Mouse (Mus musculus) ovary, postnatal 10 days (tissue): ENCODE data around the gene Gm20388.

Experiments used
- DNase-seq: peaks from one replicate; pipeline ENCODE4 v3.0.0; 2022; ENCODE audit warnings: low spot score

Gm20388 gene

DNA sequence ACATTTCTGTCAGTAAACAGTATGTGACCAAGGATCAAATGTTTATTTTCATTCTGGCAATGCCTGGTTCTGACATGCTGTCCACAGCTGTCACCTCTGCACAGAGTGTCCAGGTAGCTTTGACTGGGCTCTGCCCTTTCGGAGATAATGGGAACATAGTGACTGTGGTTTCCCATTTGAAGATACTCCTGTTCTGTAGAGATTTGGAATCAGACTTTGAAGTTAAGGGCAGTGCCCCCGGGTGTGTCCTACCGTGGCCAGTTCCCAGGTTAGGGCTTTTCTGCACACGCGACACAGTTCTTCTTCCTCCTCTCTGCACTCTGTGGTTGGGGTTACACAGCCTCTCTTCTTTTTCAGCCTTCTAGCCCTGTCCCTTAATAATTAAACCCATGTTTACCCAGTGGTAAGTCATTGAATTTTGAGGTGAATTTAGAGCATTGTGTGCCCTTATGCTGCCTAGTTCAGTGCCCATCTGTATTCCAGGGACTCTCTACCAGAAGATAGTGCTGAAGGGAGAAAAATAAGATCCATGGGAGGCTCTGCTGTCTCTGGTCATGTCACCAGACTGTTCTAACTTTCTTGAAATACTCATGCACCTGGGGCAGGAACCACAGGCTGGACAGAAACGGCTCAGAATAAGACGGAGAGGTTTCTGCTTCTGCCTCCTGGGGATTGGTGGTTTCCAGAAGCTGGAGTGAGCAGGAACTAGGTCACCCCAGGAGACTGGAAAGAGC is 4368.5 kb downstream of the Gm20388 start:
- no peak for DNase-seq

GRCm38 (mm10) chr8:124279690-124279985 is 4369.0 kb downstream of the Gm20388 start:
- no peak for DNase-seq

- DNase-seq: no peak
Measured at GRCm38 (mm10) chr8:124281700-124282541, 4371.3 kb downstream of the Gm20388 start.

DNA sequence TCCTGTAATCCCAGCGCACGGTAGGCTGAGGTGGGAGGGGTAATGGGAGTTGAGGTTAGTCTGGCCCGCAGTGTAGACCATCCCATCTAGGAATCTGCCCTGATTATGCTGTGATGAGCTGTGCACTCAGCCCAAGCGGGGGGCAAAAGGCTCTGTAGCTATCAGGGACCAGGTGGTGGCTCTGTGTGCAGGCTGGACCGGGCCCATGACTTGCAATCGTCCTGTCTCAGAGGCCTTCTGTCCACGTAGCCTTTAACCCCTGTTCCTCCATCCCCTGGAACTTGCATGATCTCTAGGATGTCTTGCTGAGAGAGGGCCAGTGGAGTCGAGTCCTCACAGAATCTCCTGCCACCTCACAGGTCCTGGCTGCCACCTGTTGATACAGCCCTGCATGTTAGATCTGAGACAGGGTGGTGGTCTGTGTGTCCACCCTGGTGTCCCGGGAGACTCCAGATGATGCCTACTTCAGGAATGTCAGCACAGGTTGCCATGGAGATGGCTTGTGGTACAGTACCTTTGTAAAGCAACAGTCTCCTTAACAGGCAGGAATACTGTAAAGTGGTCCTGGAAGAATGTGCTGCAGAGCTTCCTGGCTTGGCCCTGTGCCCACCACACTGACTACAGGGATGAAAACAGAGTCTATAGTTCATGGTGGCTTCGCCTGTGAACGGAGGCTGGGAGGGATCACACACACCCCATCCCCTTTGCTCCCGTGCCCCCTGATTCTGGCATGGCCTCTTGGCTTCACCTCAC is 4372.4 kb downstream of the Gm20388 start:
- no peak for DNase-seq

GRCm38 (mm10) chr8:124283644-124284332 is 4373.1 kb downstream of the Gm20388 start:
- DNase-seq: no peak

- no peak for DNase-seq
Measured at GRCm38 (mm10) chr8:124284333-124284711, 4373.7 kb downstream of the Gm20388 start.

DNA sequence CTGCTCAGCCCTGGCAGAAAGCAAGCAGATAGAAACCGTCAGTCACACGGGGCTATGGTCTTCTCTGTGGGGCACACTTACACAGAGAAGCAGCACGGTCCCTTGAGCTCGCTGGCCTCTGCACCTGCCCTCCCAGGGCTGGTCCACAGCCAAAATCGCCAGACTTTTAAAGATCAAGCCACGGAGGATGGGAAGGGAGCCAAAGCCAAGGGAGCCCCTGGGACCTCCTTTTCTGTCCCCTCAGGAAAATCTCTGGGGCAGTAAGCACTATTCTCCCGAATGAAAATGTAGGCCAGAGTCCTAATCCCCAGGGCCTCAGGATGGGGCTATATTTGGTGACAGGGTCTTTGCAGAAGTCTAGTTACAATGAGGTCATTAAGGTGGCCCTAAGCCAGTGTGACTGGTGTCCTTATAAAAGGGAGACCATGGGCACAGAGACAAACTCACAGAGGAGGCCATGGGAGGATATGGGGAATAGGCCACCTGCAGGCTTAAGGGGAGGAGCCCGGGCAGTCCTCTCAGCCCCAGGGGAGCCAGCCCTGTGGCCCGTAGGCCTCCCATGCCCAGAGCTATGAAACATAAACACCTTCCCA is 4374.4 kb downstream of the Gm20388 start:
- no peak for DNase-seq

DNA sequence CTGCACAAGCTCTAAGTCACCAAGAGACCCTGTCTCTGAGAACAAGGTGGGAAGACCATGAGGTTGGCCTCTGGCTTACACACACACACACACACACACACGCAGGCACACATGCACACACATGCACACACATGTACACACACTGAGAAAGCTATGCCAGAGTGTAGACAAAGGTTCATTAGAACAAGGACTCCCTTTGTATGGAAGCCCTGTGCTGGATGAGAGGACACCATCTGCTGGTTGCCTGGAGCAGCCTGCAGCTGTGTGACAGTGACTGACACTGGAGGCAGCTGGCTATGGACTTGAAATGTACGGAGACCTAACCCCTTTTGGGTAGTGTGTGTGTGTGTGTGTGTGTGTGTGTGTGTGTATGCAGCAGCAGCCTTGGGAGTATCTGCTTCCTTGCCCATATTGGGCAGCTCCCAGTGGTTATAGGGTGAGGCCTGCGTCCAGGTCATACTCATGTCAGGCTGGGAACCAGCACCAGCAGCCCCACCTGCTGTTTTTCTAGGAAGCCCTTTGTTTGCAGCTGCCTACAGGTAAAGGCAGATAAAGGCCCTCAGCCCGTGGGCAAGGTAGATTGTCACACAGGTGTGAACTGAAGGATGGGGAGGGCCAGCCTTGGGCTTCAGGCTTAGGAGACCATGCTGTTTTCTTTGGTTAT is 4376.0 kb downstream of the Gm20388 start:
- DNase-seq: no peak

DNA sequence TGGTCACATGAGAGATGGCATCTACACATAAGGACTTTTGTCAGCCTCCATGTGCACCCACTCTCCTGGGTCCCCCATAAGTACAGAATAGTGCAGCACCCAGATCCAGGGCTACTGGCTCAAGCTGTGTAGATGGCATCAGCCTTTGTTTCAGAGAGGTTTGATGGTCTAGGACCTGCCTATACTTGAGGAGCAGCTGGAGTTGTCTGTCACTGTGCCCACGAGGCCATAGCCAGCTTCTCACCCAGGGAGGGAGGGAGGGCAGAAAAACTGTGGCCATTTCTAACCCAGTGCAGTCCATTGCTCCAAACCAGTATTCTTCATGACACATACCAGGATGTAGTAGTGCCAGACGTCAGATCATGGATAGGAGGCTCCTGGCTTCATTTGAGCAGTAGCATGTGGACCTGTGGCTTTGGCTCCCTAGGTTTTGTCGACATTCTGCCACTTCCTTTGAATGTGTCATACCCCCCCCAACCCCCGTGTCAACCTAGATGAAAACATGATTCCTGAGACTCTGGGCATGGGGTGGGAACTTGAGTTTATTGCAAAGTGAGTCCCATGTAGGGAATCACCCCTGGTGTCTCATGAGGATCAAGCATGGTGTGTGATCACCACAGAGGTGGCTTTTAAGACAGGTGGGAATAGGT is 4377.7 kb downstream of the Gm20388 start:
- DNase-seq: no peak

DNA sequence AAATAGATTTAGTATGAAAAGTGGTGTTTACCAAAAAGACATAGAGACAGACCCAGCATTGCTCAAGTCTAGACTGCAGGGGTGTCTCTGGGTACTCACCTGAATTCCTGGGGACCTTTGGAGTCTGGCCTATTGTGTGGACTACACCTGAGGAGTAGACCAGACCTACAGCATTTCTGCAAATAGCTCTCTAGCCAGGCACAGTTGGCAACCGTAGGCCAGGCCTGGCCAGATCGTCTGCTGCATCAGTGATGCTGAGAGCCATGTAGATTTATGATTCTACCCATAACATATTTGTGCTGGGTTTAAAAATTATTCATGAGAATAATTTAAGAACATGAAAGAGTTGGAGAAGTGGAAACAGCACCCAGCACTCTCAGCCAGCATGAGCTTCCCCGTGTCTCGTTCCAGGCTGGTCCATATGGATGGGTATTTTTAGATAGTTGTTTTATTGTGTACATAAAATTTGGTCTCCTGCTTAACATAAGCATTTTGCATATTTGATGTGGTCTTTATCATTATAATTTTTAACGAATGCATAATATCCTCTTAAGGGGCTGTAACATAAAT is 4378.9 kb downstream of the Gm20388 start:
- DNase-seq: no peak

DNA sequence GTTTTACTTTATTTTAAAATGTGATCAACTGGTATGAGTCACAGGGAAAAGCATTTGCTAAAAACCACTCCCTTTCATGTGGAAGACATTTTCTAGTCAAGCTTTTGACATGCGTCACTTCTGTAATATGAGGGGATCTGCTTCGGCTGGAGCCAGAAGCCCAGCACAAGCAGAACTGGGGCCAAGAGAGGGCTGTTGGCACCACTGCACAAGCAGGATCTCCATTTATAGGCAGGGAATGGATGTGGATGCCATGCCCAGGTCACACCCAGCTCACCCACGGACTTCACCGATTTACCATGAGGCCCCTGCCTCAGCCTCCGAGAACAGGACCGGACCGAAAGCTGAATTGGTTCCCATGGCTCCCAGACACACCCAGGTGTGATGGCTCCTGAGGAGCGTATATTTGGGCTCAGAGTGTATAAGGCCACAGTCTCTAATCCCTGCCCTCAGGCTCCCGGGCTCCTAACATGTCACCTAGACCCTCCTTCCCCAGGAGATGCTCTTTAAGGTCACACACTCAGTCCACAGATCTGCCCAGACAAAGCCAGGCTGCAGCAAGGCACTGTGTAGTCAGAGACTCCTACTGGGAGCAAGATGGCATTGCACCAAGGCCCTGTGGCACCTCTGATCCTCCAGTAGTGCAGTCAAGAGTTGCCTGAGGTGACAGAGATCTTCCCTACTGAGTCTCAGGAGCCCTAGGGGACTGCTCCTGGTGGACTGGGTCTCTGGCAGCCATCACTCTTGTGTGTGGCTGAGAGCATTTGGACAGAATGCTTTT is 4380.5 kb downstream of the Gm20388 start:
- no peak for DNase-seq

- no peak for DNase-seq
Measured at GRCm38 (mm10) chr8:124291693-124292092, 4381.1 kb downstream of the Gm20388 start.

GRCm38 (mm10) chr8:124292965-124293364 is 4382.3 kb downstream of the Gm20388 start:
- DNase-seq: no peak

GRCm38 (mm10) chr8:124294425-124294824 is 4383.8 kb downstream of the Gm20388 start:
- no peak for DNase-seq

- no peak for DNase-seq
Measured at GRCm38 (mm10) chr8:124294900-124295299, 4384.3 kb downstream of the Gm20388 start.

DNA sequence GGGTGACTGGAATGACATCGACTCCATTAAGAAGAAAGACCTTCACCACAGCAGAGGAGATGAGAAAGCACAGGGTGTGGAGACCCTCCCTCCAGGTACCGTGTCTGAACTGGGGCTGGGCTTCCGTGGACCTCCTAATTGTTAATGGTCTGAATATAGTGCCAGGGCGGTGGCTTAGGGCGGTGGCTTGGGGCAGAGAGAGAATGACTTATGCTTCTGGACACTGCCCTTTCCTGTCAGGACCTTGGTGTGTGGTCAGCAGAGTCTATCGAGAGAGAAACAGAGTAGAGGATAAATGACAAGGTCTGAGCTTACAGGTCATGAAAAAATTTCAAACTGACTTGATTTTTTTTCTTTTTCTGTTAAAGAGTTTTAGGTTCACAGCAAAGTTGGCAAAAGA is 4384.7 kb downstream of the Gm20388 start:
- DNase-seq: no peak

- DNase-seq: no peak
Measured at GRCm38 (mm10) chr8:124301512-124301911, 4390.9 kb downstream of the Gm20388 start.

DNA sequence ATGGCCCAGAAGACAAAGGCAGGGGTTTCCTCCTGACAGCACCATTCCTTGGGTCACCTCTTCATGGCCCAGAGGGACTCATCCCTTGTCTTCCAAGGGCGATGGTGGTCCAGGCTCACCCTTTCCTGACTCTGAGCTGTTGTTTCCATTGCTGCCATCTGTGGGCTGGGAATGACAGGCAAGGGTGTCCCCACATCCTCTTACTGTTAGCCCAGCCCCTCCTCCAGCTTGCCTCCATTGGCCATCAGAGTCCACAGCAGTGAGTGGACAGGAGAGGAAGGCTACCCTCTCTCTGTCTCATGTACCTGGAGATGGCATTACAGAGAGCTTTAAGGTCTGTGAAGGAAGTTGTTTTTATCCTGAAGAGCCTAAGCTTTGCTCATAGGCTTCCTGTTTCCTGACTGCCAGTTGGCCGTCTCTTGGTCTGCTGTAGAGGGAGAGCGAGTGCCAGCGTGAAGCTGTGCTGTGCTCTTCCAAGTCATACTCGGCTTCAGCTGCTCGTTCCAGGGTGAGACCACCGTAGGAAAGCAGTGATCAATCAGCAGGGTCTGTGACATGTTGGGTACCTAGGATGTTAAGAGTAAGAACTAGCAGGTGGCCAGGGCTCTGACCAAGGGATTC is 4391.4 kb downstream of the Gm20388 start:
- no peak for DNase-seq

GRCm38 (mm10) chr8:124303211-124303902 is 4392.7 kb downstream of the Gm20388 start:
- no peak for DNase-seq
